Mouse (Mus musculus) gastrocnemius, postnatal 36 days (tissue): ENCODE results near the gene Olfr586. TPM values are rescaled to one million over a fixed set of nuclear protein-coding genes. Genes with fewer than 3 reads are reported as not detected.

Source experiments
- DNase-seq, 2 experiments: peaks; one replicate each; pipeline ENCODE4 v3.0.0; 2022
- intact Hi-C: fragments of 180-260 bp; cut with DNase I; formaldehyde crosslinking; loops from one replicate; pipeline ENCODE4 v1.15.1; 2025
- long read RNA-seq, 2 experiments: library from polyadenylated mRNA; stranded (forward); transcript quantifications; one replicate each; pipeline ENCODE4 v2.0.0; 2021
- total RNA-seq, 2 experiments: library from RNA; stranded (reverse); gene quantifications; 2 replicates each; pipeline ENCODE4 v1.2.3; 2021

The Olfr586 gene
- total RNA-seq, result not detected
- long read RNA-seq, experiment 1, result 0 reads
- long read RNA-seq, experiment 2, result 0 reads

DNA sequence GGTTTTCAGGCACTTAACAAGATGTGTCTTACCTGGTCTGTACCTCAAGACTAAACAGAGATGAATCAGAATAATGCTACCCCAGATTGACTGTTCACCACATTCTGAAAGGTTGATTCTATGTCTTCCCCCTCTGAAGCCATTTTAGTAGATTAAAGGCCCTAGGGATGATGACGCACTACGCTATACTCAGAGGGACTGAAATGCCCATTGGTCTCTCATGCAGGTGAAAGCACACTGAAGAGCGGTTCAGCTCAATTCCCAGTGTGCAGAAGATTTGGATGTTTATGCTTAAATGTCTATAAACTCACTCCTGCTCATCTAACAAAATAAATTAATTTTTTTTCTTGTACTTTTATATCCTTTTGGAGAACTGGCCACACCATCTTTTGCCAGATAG, at the start of gene Olfr586:
Gene Olfr586, minus strand, starts transcription at position 101 of the 400 bp plus-strand sequence.
- DNase-seq, result no peak
- intact Hi-C loops, result no loop called here

DNA sequence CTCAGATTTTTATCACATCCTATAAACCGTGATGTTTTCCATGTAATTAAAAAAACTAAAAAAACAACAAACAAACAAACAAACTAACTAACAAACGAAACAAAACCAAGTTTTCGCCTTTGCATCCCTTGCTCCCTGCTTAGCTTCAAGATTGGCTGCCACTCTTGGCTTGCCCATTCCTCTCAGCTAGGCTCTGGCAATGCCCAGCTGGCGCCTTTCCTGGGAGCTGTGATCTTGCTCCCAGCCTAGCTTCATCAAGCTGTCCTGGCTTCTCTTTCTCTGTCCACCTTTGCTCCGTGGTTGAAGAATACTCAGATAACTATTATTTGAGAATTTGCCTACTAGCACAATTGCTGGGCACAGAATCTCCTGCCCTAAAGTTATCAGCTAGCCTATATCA, 44.3 kb upstream of the Olfr586 start:
- DNase-seq, result no peak
- intact Hi-C loops, result no loop called here

DNA sequence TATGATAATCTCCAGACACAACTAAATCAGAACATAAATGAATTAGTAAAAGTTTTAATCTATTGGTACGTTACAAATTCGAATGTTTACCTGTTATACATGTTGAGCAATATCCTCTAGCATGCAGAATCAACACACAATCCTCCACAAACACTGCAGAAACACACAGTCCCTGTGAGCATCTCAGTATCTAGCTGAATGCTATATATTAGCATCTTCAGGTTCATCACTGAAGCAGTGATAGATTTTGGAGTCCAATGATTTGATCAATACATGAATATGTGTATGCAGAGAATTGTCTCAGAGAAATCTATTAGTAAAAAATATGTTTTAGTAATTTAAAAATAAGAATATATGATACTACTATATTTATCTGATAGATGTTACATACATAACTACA, 30.8 kb upstream of the Olfr586 start, which contains the start of gene Olfr589:
Gene Olfr589, minus strand, starts transcription at position 101 of the 400 bp plus-strand sequence.
- intact Hi-C loops, result no loop called here
- no peak for DNase-seq

DNA sequence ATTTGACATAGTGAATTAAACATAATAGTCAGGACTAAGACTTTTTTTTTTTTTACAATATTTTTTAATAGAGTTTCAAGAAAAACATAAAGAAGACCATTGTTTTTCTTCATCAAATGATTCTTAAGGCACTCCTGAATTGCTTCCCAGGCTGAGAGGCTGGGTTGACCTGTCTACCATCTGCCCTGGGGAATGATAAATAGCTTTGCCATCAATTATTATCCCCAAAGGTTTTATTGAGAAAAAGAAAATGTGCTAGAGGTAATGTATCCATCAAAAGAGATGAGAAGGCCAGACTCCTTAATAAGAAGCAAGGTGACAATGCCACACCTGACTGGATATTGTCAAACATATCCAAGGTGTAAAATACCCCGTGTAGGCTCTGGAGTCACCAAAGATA, 15.1 kb upstream of the Olfr586 start, which contains the start of gene Olfr588-ps1:
Gene Olfr588-ps1, plus strand, starts transcription at position 301 of the 400 bp plus-strand sequence.
- intact Hi-C loops, result no loop called here
- no peak for DNase-seq

DNA sequence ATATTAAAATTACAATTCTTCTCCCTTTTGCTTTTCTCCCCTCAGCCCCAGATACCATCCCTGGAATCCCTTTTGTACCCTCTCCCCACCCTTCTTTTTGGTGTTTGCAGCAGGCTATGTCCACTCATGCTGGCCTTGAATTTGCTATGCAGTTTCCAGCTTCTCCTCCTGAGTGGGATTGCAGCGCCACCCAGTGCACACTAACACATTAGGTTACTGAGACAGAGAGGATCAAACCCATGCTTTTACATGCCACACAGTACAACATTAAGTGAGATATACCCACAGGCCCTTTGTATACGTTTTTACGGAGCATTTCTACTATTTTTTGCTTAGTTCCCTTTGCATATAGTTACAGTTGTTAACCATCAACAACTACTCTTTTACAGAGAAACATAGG, 6.0 kb downstream of the Olfr586 start:
- intact Hi-C loops, result no loop called here
- no peak for DNase-seq

DNA sequence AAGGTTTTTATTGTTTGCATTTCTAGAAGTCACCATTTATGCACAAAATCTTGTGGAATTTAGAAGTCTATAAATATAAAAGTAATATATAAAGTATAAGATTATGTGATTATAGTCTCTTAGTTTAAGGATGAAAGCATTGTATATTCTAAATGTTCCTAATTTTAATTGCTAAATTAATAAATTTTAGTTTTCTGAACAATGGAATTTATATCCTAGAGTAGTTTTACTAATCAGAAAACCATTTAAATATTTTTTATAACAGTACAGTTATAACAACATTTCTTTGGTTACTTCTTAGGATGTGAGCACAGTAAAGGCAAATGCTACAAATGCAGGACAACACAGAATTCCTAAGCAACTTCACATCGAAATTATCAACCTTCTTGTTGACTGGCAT, 28.0 kb downstream of the Olfr586 start, which contains the start of gene Olfr585:
Gene Olfr585, plus strand, starts transcription at position 301 of the 400 bp plus-strand sequence.
- no peak for DNase-seq
- intact Hi-C loops, result no loop called here

DNA sequence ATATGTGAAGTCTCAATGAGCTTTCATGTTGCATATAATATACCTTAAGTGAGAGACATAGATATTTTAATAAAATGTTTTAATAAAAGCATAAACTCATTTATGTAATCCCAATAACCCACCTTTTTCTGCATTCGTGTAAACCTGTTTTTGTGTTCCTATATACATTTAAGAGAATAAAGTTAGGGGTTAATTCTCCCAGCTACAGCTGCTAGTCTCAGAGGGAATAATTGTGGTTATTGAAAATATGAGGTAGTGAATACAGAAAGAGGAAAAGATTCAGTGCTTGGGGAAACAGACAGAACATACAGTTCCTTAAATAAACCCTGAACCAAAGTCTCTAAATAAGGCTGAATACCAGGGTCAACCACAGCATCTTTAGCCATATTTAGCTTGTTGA, 43.9 kb downstream of the Olfr586 start, which contains the start of gene Olfr584:
Gene Olfr584, plus strand, starts transcription at position 301 of the 400 bp plus-strand sequence.
- intact Hi-C loops, result no loop called here

More for the DNA sequence above, 43.9 kb downstream of the Olfr586 start, which contains the start of gene Olfr584:
- DNase-seq, result no peak

Other genes with a start within 250 kb of the Olfr586 start
- gene Olfr568, start 248.5 kb downstream of the Olfr586 start, total RNA-seq, result not detected
- gene Olfr569, start 234.8 kb downstream of the Olfr586 start, total RNA-seq, result not detected
- gene Olfr570, start 231.1 kb downstream of the Olfr586 start, total RNA-seq, result not detected
- gene Olfr571, start 208.1 kb downstream of the Olfr586 start, total RNA-seq, result not detected
- gene Olfr572, start 201.2 kb downstream of the Olfr586 start, total RNA-seq, result not detected
- gene Olfr573-ps1, start 183.1 kb downstream of the Olfr586 start, total RNA-seq, result not detected
- gene Olfr574, start 177.2 kb downstream of the Olfr586 start, total RNA-seq, result not detected
- gene Olfr575, start 166.9 kb downstream of the Olfr586 start, total RNA-seq, result not detected
- gene Olfr576, start 163.0 kb downstream of the Olfr586 start, total RNA-seq, result not detected
- not detected for gene Olfr577, start 149.7 kb downstream of the Olfr586 start, total RNA-seq
- gene Olfr578, start 136.3 kb downstream of the Olfr586 start, total RNA-seq, result not detected
- gene Olfr582, start 87.6 kb downstream of the Olfr586 start, total RNA-seq, result not detected
- gene Olfr583, start 74.3 kb downstream of the Olfr586 start, total RNA-seq, result not detected
- not detected for gene Olfr584, start 43.8 kb downstream of the Olfr586 start, total RNA-seq
- not detected for gene Olfr585, start 27.9 kb downstream of the Olfr586 start, total RNA-seq
- gene Olfr588-ps1, start 15.2 kb upstream of the Olfr586 start, total RNA-seq, result not detected
- not detected for gene Olfr589, start 30.7 kb upstream of the Olfr586 start, total RNA-seq
- not detected for gene Olfr591, start 52.7 kb upstream of the Olfr586 start, total RNA-seq
- gene Olfr592, start 59.2 kb upstream of the Olfr586 start, total RNA-seq, result not detected
- not detected for gene Olfr593, start 86.2 kb upstream of the Olfr586 start, total RNA-seq
- not detected for gene Olfr594, start 91.4 kb upstream of the Olfr586 start, total RNA-seq
- gene Usp17ld, start 126.9 kb upstream of the Olfr586 start, total RNA-seq, result not detected
- gene Olfr596, start 180.0 kb upstream of the Olfr586 start, total RNA-seq, result not detected
- gene Olfr597, start 190.7 kb upstream of the Olfr586 start, total RNA-seq, result not detected
- not detected for gene Olfr598, start 197.9 kb upstream of the Olfr586 start, total RNA-seq
- gene Olfr599, start 210.3 kb upstream of the Olfr586 start, total RNA-seq, result not detected
- gene Olfr600, start 224.0 kb upstream of the Olfr586 start, total RNA-seq, result not detected
- not detected for gene Olfr601, start 237.0 kb upstream of the Olfr586 start, total RNA-seq